Mouse (Mus musculus) thymus, postnatal 0 days (tissue): Measurements from ENCODE around the gene Anp32b. TPM values are rescaled to one million over a fixed set of nuclear protein-coding genes. Genes with fewer than 3 reads are reported as not detected.

Source experiments
- DNase-seq: peaks from one replicate; pipeline ENCODE4 v3.0.0-alpha.2; 2015; ENCODE audit warnings: low spot score
- polyA plus RNA-seq: library from polyadenylated mRNA; unstranded; fragments of >200 nt; fragmentation: Nextera tagmentation; extraction: Ambion mirVana; gene quantifications from 2 replicates; pipeline ENCODE4 v1.2.1, GENCODE M21; 2015

The Anp32b gene
- polyA plus RNA-seq, 1 experiment from 2014 or later, result 356 TPM

DNA sequence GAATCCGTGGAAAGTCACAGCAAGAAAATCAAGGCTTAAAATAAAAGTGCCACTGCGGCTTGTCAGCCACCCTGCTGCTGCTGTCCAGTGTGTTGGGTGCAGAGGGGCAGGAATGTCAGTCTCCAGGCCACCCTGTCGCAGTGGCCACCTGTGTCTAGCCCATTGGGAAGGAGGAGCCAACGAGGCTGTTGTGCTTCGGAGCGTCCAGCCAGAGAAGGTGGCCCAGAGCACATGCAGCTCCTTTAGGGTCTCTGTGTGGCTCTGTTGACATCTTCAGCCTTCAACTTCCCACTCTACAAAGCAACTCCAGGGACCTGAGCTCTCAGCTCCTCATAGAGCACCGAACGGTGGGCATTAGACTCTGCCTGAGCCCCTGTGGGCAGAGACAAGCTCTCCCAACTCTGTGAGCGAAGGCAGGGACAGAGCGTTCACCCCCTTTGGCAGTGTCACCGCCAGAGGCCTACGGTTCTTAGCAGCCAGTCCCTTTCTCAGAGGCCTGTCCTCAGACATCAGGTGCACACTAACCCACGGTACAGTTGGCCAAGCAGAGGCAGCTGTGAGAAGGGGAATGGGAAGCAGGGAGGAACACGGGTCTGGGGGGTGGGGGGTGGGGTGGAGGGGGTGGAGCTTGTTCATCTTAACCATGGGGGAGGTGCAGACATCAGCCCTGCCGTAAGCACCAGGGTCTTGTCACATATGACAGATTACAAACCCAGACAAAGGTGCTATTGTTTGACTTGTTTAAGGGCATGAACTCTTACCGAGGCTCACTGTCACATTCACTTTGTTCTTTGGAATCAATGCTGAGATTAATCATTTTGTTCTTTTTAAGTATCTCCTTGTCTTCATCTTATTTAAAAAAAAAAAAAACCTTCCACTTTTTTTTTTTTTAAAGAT is 52.2 kb downstream of the Anp32b start:
- no peak for DNase-seq

DNA sequence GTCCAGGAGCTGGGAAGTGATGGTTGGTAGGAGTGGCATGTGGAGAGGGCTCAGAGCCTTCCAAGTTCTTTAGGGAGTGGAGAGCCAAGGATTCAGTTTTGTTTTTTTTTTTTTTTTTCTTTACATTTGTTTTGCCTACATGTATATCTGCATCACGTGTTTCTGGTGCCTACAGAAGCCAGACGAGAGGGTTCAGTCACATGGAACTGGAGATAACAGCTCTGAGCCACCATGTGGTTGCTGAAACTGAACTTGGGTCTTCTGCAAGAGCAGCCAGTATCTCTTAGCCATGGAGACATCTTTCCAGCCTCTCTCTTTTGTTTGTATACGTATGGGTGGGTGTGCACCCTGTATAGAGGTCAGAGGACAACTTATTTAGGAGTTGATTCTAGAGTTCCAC is 53.2 kb downstream of the Anp32b start:
- DNase-seq, result no peak

- no peak for DNase-seq
These were observed 54.8 kb downstream of the Anp32b start for GRCm38 (mm10) chr4:46505361-46506057.

GRCm38 (mm10) chr4:46506801-46507610 is 56.3 kb downstream of the Anp32b start:
- DNase-seq, result peak; percentile 94

DNA sequence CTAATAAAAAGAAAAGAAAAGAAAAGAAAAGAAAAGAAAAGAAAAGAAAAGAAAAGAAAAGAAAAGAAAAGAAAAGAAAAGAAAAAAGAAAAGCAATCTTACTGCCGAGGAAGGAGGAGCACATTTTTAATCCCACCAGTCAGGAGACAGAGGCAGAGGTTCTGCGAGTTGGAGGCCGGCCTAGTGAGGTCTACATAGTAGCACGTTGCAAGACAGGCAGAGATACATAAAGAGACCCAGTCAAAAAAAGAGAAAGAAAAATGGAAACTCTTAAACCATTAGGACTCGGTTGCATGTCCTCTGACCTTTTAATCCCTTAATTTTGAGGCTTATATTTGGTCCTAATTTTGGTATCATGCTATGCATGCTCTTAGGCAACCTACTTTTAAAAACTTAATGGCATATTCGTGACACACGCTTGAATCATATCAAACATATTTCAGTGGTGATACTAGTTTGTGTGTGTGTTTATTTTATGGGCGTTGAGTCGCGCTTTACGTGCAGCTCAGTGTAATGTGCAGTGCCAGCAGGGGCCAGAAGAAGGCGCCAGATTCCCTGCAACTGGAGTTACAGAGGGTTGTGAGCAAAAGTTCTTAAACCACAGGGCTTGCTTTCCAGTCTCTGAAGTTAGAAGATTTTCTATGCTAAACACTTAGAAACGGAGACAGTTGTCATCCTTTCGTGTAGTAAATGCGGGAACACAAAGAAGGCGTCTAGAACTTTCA is 57.2 kb downstream of the Anp32b start:
- DNase-seq, result peak; percentile 89

DNA sequence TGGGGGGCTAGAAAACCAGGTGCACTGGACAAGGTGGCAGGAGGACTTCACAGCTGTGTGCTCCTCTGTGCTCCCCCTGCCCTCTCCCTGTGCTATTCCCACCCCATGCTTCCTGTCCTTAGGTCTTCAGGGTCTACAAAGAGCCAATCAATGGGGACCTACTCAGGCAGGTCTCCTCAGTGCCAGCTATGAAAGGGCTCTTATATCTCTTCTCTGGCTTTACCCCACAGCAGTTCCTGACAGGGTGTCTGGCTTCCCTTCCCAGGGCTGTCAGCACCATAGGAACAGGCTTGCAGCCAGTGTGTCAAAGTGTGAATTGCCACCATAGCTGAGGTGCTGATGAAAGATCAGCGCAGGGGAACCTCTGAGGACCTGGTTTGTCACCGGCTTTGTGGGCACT is 69.8 kb downstream of the Anp32b start:
- no peak for DNase-seq

DNA sequence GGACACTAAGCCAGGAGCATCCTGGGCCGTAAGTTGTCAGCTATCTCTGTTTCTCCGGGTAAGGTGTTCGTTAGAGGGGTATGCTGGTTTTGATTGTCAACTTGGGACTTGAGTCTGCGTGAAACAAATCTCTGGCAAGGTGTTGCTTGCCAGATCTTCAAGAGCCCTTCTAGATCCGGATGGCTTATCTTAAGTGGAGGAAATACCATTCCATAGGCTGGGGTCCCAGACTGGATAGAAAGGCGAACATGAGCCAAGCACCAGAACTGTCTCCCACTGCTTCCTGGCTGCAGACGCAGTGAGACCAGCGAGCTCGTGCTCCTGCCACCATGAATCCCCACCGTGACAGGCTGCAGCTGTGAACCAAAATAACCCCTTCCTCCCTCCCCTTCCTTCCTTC is 70.8 kb downstream of the Anp32b start:
- no peak for DNase-seq

Other genes with a start within 250 kb of the Anp32b start
- 0.08 TPM in 1 of 2 replicates, not detected in the other for gene Foxe1, start 107.3 kb upstream of the Anp32b start, polyA plus RNA-seq
- 19.9 and 20.9 TPM in 2 replicates for gene Trmo, start 61.5 kb upstream of the Anp32b start, polyA plus RNA-seq
- gene Hemgn, start 37.4 kb upstream of the Anp32b start, polyA plus RNA-seq, result 5.3 and 6.8 TPM in 2 replicates
- gene Nans, start 38.3 kb downstream of the Anp32b start, polyA plus RNA-seq, result 111 and 114 TPM in 2 replicates
- gene Trim14, start 85.2 kb downstream of the Anp32b start, polyA plus RNA-seq, result 19.8 and 22.4 TPM in 2 replicates
- 12.2 and 14.5 TPM in 2 replicates for gene Coro2a, start 151.3 kb downstream of the Anp32b start, polyA plus RNA-seq
- 2.1 and 2.2 TPM in 2 replicates for gene Tbc1d2, start 199.3 kb downstream of the Anp32b start, polyA plus RNA-seq